In genomic region chr3:104714679-104715326, GRCm38 (mm10) we compare ENCODE assay signal across 8 mouse cellular contexts.
DNase-seq lines count a peak whose midpoint lies in the region; ATAC-seq lines count a peak whose summit lies in the region.

No protein-coding gene starts in this region.

- no peaks in the 10 kb centered on the region for H3K4me1 ChIP-seq in forebrain, embryonic 14.5 days (ENCODE audit: control insufficient read depth, insufficient read depth, low read length)
- H3K4me1 ChIP-seq in liver, embryonic 16.5 days (ENCODE audit: control insufficient read depth, low read depth, low read length), result peaks cover 7% of the 10 kb centered on the region; the same call in 1 of the 2 replicates
- H3K4me1 ChIP-seq in neural tube, embryonic 12.5 days, result no peaks in the 10 kb centered on the region

- no peaks in the 10 kb centered on the region for H3K9me3 ChIP-seq in forebrain, embryonic 14.5 days (replicated peaks; ENCODE audit: control insufficient read depth, low read length)
- no peaks in the 10 kb centered on the region for H3K9me3 ChIP-seq in liver, embryonic 16.5 days (replicated peaks; ENCODE audit: control insufficient read depth, low read length)
- H3K9me3 ChIP-seq in neural tube, embryonic 12.5 days, result no peaks in the 10 kb centered on the region

- no peak overlapping the region for H3K4me3 ChIP-seq in forebrain, embryonic 14.5 days (ENCODE audit: low read depth, low read length)
- H3K4me3 ChIP-seq in liver, embryonic 16.5 days (ENCODE audit: low read depth, low read length), result peak overlapping the region; percentile 37
- no peak overlapping the region for H3K4me3 ChIP-seq in neural tube, embryonic 12.5 days

- H3K4me2 ChIP-seq in forebrain, embryonic 14.5 days (ENCODE audit: low read length), result peak overlapping the region; percentile 33
- H3K4me2 ChIP-seq in liver, embryonic 16.5 days (ENCODE audit: low read depth, low read length), result peak overlapping the region; percentile 50
- H3K4me2 ChIP-seq in neural tube, embryonic 12.5 days (replicated peaks), result peak overlapping the region; percentile 45

- peak; percentile 42 for DNase-seq in right cerebral cortex, postnatal 4 days
- DNase-seq in right cerebral cortex, postnatal 25 days, result no peak
- DNase-seq in cerebellum, adult 11 months, result peak; percentile 6
- peak; percentile 36 for DNase-seq in forebrain, embryonic 14.5 days (ENCODE audit: low spot score)
- peak; percentile 90 for DNase-seq in induced T-regulatory cell, adult 2 months (ENCODE audit: low read depth)
- peak; percentile 48 for DNase-seq in yolk sac, embryonic 10.5 days (ENCODE audit: low spot score)

- 0 out of 2 replicates have a peak, but pooled peaks cover 2% of the 10 kb centered on the region for H3K27me3 ChIP-seq in forebrain, embryonic 14.5 days (replicated peaks; ENCODE audit: control insufficient read depth, insufficient read depth, low read length)
- no peaks in the 10 kb centered on the region; the same call in 1 of the 2 replicates for H3K27me3 ChIP-seq in liver, embryonic 16.5 days (ENCODE audit: control insufficient read depth, insufficient read depth, low read depth, low read length)
- no peaks in the 10 kb centered on the region for H3K27me3 ChIP-seq in neural tube, embryonic 12.5 days (replicated peaks)

- ATAC-seq in forebrain, embryonic 14.5 days, result no peak
- ATAC-seq in liver, embryonic 16.5 days (ENCODE audit: low read depth), result peak; percentile 55; the same call in 1 of the 2 replicates
- peak; percentile 42; the same call in 1 of the 2 replicates for ATAC-seq in neural tube, embryonic 12.5 days (ENCODE audit: low FRiP score, low read depth)

- H3K36me3 ChIP-seq in forebrain, embryonic 14.5 days (ENCODE audit: control insufficient read depth, insufficient read depth, low read length), result no peaks in the 10 kb centered on the region
- H3K36me3 ChIP-seq in liver, embryonic 16.5 days (ENCODE audit: control insufficient read depth, insufficient read depth), result no peaks in the 10 kb centered on the region
- H3K36me3 ChIP-seq in neural tube, embryonic 12.5 days, result no peaks in the 10 kb centered on the region

- H3K9ac ChIP-seq in forebrain, embryonic 14.5 days (ENCODE audit: low read length), result peak overlapping the region; percentile 21; the same call in 1 of the 2 replicates
- H3K9ac ChIP-seq in liver, embryonic 16.5 days (ENCODE audit: low read depth, low read length), result no peak overlapping the region
- no peak overlapping the region; the same call in 1 of the 2 replicates for H3K9ac ChIP-seq in neural tube, embryonic 12.5 days

- 58% methylated on average over 11 of the region's 11 CpGs for WGBS in forebrain, embryonic 14.5 days
- WGBS in liver, embryonic 16.5 days (ENCODE audit: insufficient replicate concordance), result 41% methylated on average over 11 of the region's 11 CpGs
- WGBS in neural tube, embryonic 12.5 days, result 54% methylated on average over 11 of the region's 11 CpGs

- no peak overlapping the region for H3K27ac ChIP-seq in forebrain, embryonic 14.5 days (ENCODE audit: low read depth, low read length)
- H3K27ac ChIP-seq in liver, embryonic 16.5 days (ENCODE audit: low read length), result no peak overlapping the region
- no peak overlapping the region for H3K27ac ChIP-seq in neural tube, embryonic 12.5 days
